Mouse (Mus musculus) heart, embryonic 14.5 days (tissue): ENCODE data around the gene Trib3. TPM values are rescaled to one million over a fixed set of nuclear protein-coding genes. Genes with fewer than 3 reads are reported as not detected.

Experiments
- ATAC-seq: fragments of 200-750 bp; cut with Nextera tagmentation; 2 replicates; pipeline ENCODE4 v1.8.0; 2017; ENCODE audit warnings: low read depth, moderate TSS enrichment; ENCODE audit not compliant: insufficient number of reproducible peaks, insufficient read depth, low FRiP score
- H3K27ac ChIP-seq, 2 experiments: fragments of 200-500 bp in 1 of 2; fragments of 300-500 bp in 1 of 2; sonication (generic) in 1 of 2; replicated peaks in 1 of 2; 2 replicates each; pipeline ENCODE4 v1.5.1; 2012 to 2014; ENCODE audit warnings: low read depth in 2 of 2, low read length in 2 of 2, control low read depth in 1 of 2, mild to moderate bottlenecking in 1 of 2, mixed read lengths in 1 of 2; ENCODE audit not compliant: control insufficient read depth in 1 of 2, insufficient read depth in 1 of 2
- H3K27me3 ChIP-seq: fragments of 300-500 bp; sonication (generic); 2 replicates; pipeline ENCODE4 v1.6.1; 2014; ENCODE audit warnings: mild to moderate bottlenecking, low read length, control low read depth; ENCODE audit not compliant: control insufficient read depth, insufficient read depth
- H3K36me3 ChIP-seq: fragments of 300-500 bp; sonication (generic); 2 replicates; pipeline ENCODE4 v1.6.1; 2014; ENCODE audit warnings: mild to moderate bottlenecking, control low read depth, low read length, mixed read lengths; ENCODE audit not compliant: control insufficient read depth, insufficient read depth
- H3K4me1 ChIP-seq, 2 experiments: fragments of 200-500 bp in 1 of 2; fragments of 300-500 bp in 1 of 2; sonication (generic) in 1 of 2; 2 replicates each; pipeline ENCODE4 v1.6.1; 2012 to 2014; ENCODE audit warnings: low read length in 2 of 2, control low read depth in 1 of 2, mixed read lengths in 1 of 2; ENCODE audit not compliant: control insufficient read depth in 2 of 2, insufficient read depth in 2 of 2
- H3K4me2 ChIP-seq: fragments of 300-500 bp; sonication (generic); 2 replicates; pipeline ENCODE4 v1.6.1; 2014; ENCODE audit warnings: mild to moderate bottlenecking, low read length
- H3K4me3 ChIP-seq, 2 experiments: fragments of 200-500 bp in 1 of 2; fragments of 300-500 bp in 1 of 2; sonication (generic) in 1 of 2; 2 replicates each; pipeline ENCODE4 v1.5.1; 2012 to 2014; ENCODE audit warnings: low read length in 2 of 2, mild to moderate bottlenecking in 2 of 2, control low read depth in 1 of 2, low read depth in 1 of 2, moderate library complexity in 1 of 2; ENCODE audit not compliant: control insufficient read depth in 1 of 2, insufficient read depth in 1 of 2
- H3K9ac ChIP-seq: fragments of 300-500 bp; sonication (generic); 2 replicates; pipeline ENCODE4 v1.6.1; 2014; ENCODE audit warnings: mild to moderate bottlenecking, low read length
- H3K9me3 ChIP-seq: fragments of 300-500 bp; sonication (generic); 2 replicates; pipeline ENCODE4 v1.6.1; 2016; ENCODE audit warnings: low read length, control low read depth; ENCODE audit not compliant: control insufficient read depth
- WGBS: fragments of 180-500 bp; shearing (Covaris S2); extraction: QIAGEN DNeasy Blood & Tissue Kit; methylation state at CpG from one replicate; pipeline ENCODE4 v1.1.7; 2014; 5-methylcytosine and 5-hydroxymethylcytosine counted together
- polyA plus RNA-seq: library from polyadenylated mRNA; unstranded; fragments of >200 nt; fragmentation: Nextera tagmentation; extraction: Ambion mirVana; gene quantifications from 2 replicates; pipeline ENCODE4 v1.2.1, GENCODE M21; 2014

The Trib3 gene
- polyA plus RNA-seq, 1 experiment from 2014 or later, result 1.8 TPM

- no peaks in the 10 kb centered on the region for H3K4me1 ChIP-seq
These were observed 19.0 kb downstream of the Trib3 start for GRCm38 (mm10) chr2:152324842-152325241.

GRCm38 (mm10) chr2:152323971-152324370 lies 19.9 kb downstream of the Trib3 start:
- Histone ChIP-seq H3K27me3 (no peaks in the 10 kb centered on the region), H3K9ac (no peak overlapping the region), H3K36me3 (peaks cover 93% of the 10 kb centered on the region), H3K4me3 (no peak overlapping the region), H3K4me1 (no peaks in the 10 kb centered on the region), H3K4me2 (no peak overlapping the region), H3K9me3 (no peaks in the 10 kb centered on the region), H3K27ac (no peak overlapping the region)
- no peak for ATAC-seq
- 92% methylated on average over 14 of the region's 14 CpGs for WGBS

More at GRCm38 (mm10) chr2:152324842-152325241, 19.0 kb downstream of the Trib3 start:
- Histone ChIP-seq H3K9me3 (no peaks in the 10 kb centered on the region), H3K4me3 (no peak overlapping the region), H3K9ac (no peak overlapping the region), H3K4me2 (no peak overlapping the region), H3K27me3 (no peaks in the 10 kb centered on the region), H3K36me3 (peaks cover 93% of the 10 kb centered on the region), H3K27ac (no peak overlapping the region)
- WGBS, result 83% methylated on average over 3 of the region's 3 CpGs
- ATAC-seq, result no peak

GRCm38 (mm10) chr2:152322198-152322597 lies 21.6 kb downstream of the Trib3 start:
- H3K4me3 ChIP-seq, result no peak overlapping the region
- WGBS, result 87% methylated on average over 6 of the region's 6 CpGs
- H3K4me1 ChIP-seq, result no peaks in the 10 kb centered on the region
- H3K27me3 ChIP-seq, result no peaks in the 10 kb centered on the region
- H3K4me2 ChIP-seq, result no peak overlapping the region
- no peak for ATAC-seq
- peaks cover 94% of the 10 kb centered on the region for H3K36me3 ChIP-seq
- no peaks in the 10 kb centered on the region for H3K9me3 ChIP-seq
- no peak overlapping the region for H3K9ac ChIP-seq
- H3K27ac ChIP-seq, result no peak overlapping the region

- Histone ChIP-seq H3K9me3 (no peaks in the 10 kb centered on the region), H3K9ac (no peak overlapping the region), H3K4me1 (no peaks in the 10 kb centered on the region), H3K27me3 (no peaks in the 10 kb centered on the region), H3K27ac (no peak overlapping the region), H3K4me3 (no peak overlapping the region), H3K36me3 (peaks cover 94% of the 10 kb centered on the region), H3K4me2 (no peak overlapping the region)
- 89% methylated on average over 5 of the region's 5 CpGs for WGBS
- ATAC-seq, result no peak
These were observed 22.3 kb downstream of the Trib3 start for GRCm38 (mm10) chr2:152321558-152321957.

- 67% methylated on average over 6 of the region's 6 CpGs for WGBS
- Histone ChIP-seq H3K4me3 (no peak overlapping the region), H3K27ac (no peak overlapping the region), H3K4me2 (no peak overlapping the region), H3K9ac (no peak overlapping the region), H3K27me3 (no peaks in the 10 kb centered on the region), H3K9me3 (no peaks in the 10 kb centered on the region), H3K36me3 (peaks cover 93% of the 10 kb centered on the region), H3K4me1 (no peaks in the 10 kb centered on the region)
- ATAC-seq, result no peak
These were observed 26.8 kb downstream of the Trib3 start for GRCm38 (mm10) chr2:152317054-152317453.

- WGBS, result 91% methylated on average over 6 of the region's 6 CpGs
- peaks cover 98% of the 10 kb centered on the region for H3K36me3 ChIP-seq
- ATAC-seq, result no peak
These were observed 29.9 kb downstream of the Trib3 start for GRCm38 (mm10) chr2:152313926-152314325.

GRCm38 (mm10) chr2:152312996-152313395 lies 30.8 kb downstream of the Trib3 start:
- Histone ChIP-seq H3K9me3 (no peaks in the 10 kb centered on the region), H3K4me1 (no peaks in the 10 kb centered on the region), H3K9ac (no peak overlapping the region), H3K4me2 (no peak overlapping the region), H3K27ac (no peak overlapping the region; a peak in 1 of 4 replicates), H3K36me3 (peaks cover 98% of the 10 kb centered on the region), H3K27me3 (no peaks in the 10 kb centered on the region), H3K4me3 (no peak overlapping the region)
- WGBS, result 58% methylated on average over 7 of the region's 7 CpGs
- no peak for ATAC-seq

More at GRCm38 (mm10) chr2:152313926-152314325, 29.9 kb downstream of the Trib3 start:
- no peaks in the 10 kb centered on the region for H3K27me3 ChIP-seq
- no peak overlapping the region for H3K4me2 ChIP-seq
- no peak overlapping the region for H3K9ac ChIP-seq
- H3K9me3 ChIP-seq, result no peaks in the 10 kb centered on the region
- no peak overlapping the region for H3K4me3 ChIP-seq
- H3K27ac ChIP-seq, result no peak overlapping the region
- no peaks in the 10 kb centered on the region for H3K4me1 ChIP-seq

GRCm38 (mm10) chr2:152307186-152307585 lies 36.6 kb downstream of the Trib3 start:
- H3K4me1 ChIP-seq, result no peaks in the 10 kb centered on the region
- no peak for ATAC-seq
- no peak overlapping the region for H3K4me3 ChIP-seq
- H3K36me3 ChIP-seq, result peaks cover 97% of the 10 kb centered on the region
- H3K27ac ChIP-seq, result no peak overlapping the region
- no peak overlapping the region for H3K9ac ChIP-seq
- no peaks in the 10 kb centered on the region for H3K27me3 ChIP-seq
- no peaks in the 10 kb centered on the region for H3K9me3 ChIP-seq
- no peak overlapping the region for H3K4me2 ChIP-seq
- 87% methylated on average over 3 of the region's 3 CpGs for WGBS
